ENCODE assay signal across 12 mouse cellular contexts in the genomic region with DNA sequence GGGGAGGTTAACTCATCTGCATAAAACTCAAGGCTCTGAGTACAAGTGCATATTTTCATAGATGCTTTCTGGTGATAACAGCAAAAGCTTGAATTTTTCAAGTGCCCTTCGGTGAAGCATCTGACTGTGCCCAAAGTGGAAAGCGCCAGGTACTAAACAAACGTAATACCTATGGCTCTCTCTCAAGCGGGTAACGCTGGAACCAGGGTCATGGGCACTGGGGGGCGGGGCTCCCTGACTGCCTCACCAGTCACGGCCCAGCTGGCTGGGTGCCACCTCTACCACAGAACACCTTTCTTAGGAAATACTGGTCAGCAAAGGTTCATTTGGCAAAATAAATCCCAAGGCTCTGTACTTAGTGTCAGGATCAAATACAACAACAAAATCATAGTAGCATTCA.
DNase-seq lines count a peak whose midpoint lies in the region; TF ChIP-seq lines count a peak whose summit lies in the region.
"Had no signal": no experiment of that assay in that cellular context is flagged by ENCODE, and none has a peak within 500 bp of the region (broad histone marks: within the 10 kb centered on the region; RNA-seq: fewer than 3 reads in every experiment).

No protein-coding gene starts in this region.

- no peak overlapping the region for H3K4me3 ChIP-seq in olfactory bulb, adult 2 months (ENCODE audit: insufficient read depth, low read depth, low read length)
- H3K4me3 ChIP-seq: forebrain, embryonic 15.5 days; neural tube, embryonic 15.5 days had no signal

- peak overlapping the region; percentile 53; the same call in 1 of the 2 replicates for H3K27ac ChIP-seq in olfactory bulb, adult 2 months (ENCODE audit: insufficient read depth, low read depth, low read length)
- H3K27ac ChIP-seq: forebrain, embryonic 15.5 days; neural tube, embryonic 15.5 days had no signal

- WGBS in olfactory bulb, adult 2 months: 71% methylated on average over 7 of the region's 7 CpGs

- peak; percentile 23 for DNase-seq in gastrocnemius, postnatal 10 days
- DNase-seq in gastrocnemius, postnatal 14 days: no peak
- peak; percentile 59 to 61 for DNase-seq in right cerebral cortex, postnatal 10 days (ENCODE audit: low spot score in 2 of 2)
- no peak for DNase-seq in right cerebral cortex, adult 2 months (ENCODE audit: low spot score in 2 of 2)
- peak; percentile 32 to 74 for DNase-seq in kidney, postnatal 36 days
- no peak for DNase-seq in Muller cell, postnatal 12 days (ENCODE audit: inconsistent ontology term)
- DNase-seq: cerebellum, adult 18-20 months; heart, adult 18-20 months; thymus, postnatal 4 days had no signal

- no peak for TF ChIP-seq CTCF in olfactory bulb, adult 2 months (IDR thresholded peaks at IDR 0.05; ENCODE audit: insufficient read depth, low read depth, low read length)

- H3K4me1 ChIP-seq in olfactory bulb, adult 2 months (ENCODE audit: control insufficient read depth, insufficient read depth, low read length): peaks cover 27% of the 10 kb centered on the region

- intact Hi-C loops in gastrocnemius, postnatal 14 days (cut with DNase I; ENCODE audit: low total_unique reads): no loop called here

- TF ChIP-seq POLR2A in olfactory bulb, adult 2 months (IDR thresholded peaks at IDR 0.05; ENCODE audit: insufficient read depth, low read depth, low read length): no peak

Comparison
In these comparisons a context has a peak if more than half of its experiments do, and no peak if none do; other contexts are left out.
1. DNase-seq: peak in gastrocnemius, postnatal 10 days (single experiment), right cerebral cortex, postnatal 10 days (2 of 2) and kidney, postnatal 36 days (2 of 2); none in gastrocnemius, postnatal 14 days (single experiment), right cerebral cortex, adult 2 months (0 of 2) and Muller cell, postnatal 12 days (single experiment).